9 mouse cellular contexts compared by ENCODE assay signal in genomic region chr3:130900054-130900840, GRCm38 (mm10).
DNase-seq lines count a peak whose midpoint lies in the region; ATAC-seq and TF ChIP-seq lines count a peak whose summit lies in the region.
"Had no signal": no experiment of that assay in that cellular context is flagged by ENCODE, and none has a peak within 500 bp of the region (broad histone marks: within the 10 kb centered on the region; RNA-seq: fewer than 3 reads in every experiment).

No protein-coding gene starts in this region.

- no peak overlapping the region for H3K9ac ChIP-seq in intestine, embryonic 15.5 days
- no peak overlapping the region for H3K9ac ChIP-seq in intestine, postnatal 0 days (ENCODE audit: low read depth, low read length)

- H3K36me3 ChIP-seq in intestine, embryonic 15.5 days, result no peaks in the 10 kb centered on the region
- H3K36me3 ChIP-seq in intestine, postnatal 0 days (ENCODE audit: control insufficient read depth, insufficient read depth), result no peaks in the 10 kb centered on the region

- no peak overlapping the region for H3K4me3 ChIP-seq in intestine, embryonic 15.5 days (replicated peaks)
- H3K4me3 ChIP-seq in intestine, postnatal 0 days (ENCODE audit: low read depth, low read length), result no peak overlapping the region

- H3K9me3 ChIP-seq in intestine, embryonic 15.5 days, result no peaks in the 10 kb centered on the region
- H3K9me3 ChIP-seq in intestine, postnatal 0 days (ENCODE audit: control insufficient read depth), result no peaks in the 10 kb centered on the region

- no peaks in the 10 kb centered on the region for H3K4me1 ChIP-seq in intestine, embryonic 15.5 days (replicated peaks)
- H3K4me1 ChIP-seq in intestine, postnatal 0 days (replicated peaks; ENCODE audit: control insufficient read depth, insufficient read depth, low read length), result no peaks in the 10 kb centered on the region

- ATAC-seq in intestine, embryonic 15.5 days, result peak; percentile 53; the same call in 1 of the 2 replicates
- ATAC-seq in intestine, postnatal 0 days, result no peak
- peak; percentile 95 for ATAC-seq in common myeloid progenitor, adult 5-6 weeks (replicated peaks; ENCODE audit: low read depth, poor library complexity, severe bottlenecking)
- peak; percentile 30; the same call in 1 of the 2 replicates for ATAC-seq in neutrophil, adult 5-6 weeks (ENCODE audit: extremely low read depth, insufficient number of reproducible peaks, low FRiP score, poor library complexity, severe bottlenecking)
- ATAC-seq: Patski had no signal

- TF ChIP-seq CTCF in intestine, postnatal 0 days (IDR thresholded peaks at IDR 0.05; ENCODE audit: low read depth), result no peak

- peak; percentile 54 to 56 for DNase-seq in B cell, adult 2 months
- peak; percentile 33 for DNase-seq in heart, postnatal 4 days
- DNase-seq in ovary, postnatal 10 days (ENCODE audit: low spot score), result no peak
- DNase-seq in adipocyte (ENCODE audit: low spot score), result no peak

- 75% methylated on average over 30 of the region's 30 CpGs for WGBS in intestine, embryonic 15.5 days
- WGBS in intestine, postnatal 0 days, result 80% methylated on average over 30 of the region's 30 CpGs

- no peaks in the 10 kb centered on the region for H3K27me3 ChIP-seq in intestine, embryonic 15.5 days (replicated peaks)
- no peaks in the 10 kb centered on the region; the same call in 1 of the 2 replicates for H3K27me3 ChIP-seq in intestine, postnatal 0 days (replicated peaks; ENCODE audit: control insufficient read depth, insufficient read depth, low read length)
- H3K27me3 ChIP-seq: Patski had no signal

- no peak overlapping the region for H3K4me2 ChIP-seq in intestine, embryonic 15.5 days (replicated peaks)
- no peak overlapping the region for H3K4me2 ChIP-seq in intestine, postnatal 0 days (replicated peaks; ENCODE audit: low read depth)

- no peak overlapping the region for H3K27ac ChIP-seq in intestine, embryonic 15.5 days
- no peak overlapping the region for H3K27ac ChIP-seq in intestine, postnatal 0 days (ENCODE audit: low read depth, low read length)

Comparison
In these comparisons a context has a peak if more than half of its experiments do, and no peak if none do; other contexts are left out.
1. DNase-seq: peak in B cell, adult 2 months (2 of 2) and heart, postnatal 4 days (single experiment); none in ovary, postnatal 10 days (single experiment) and adipocyte (single experiment).